Mouse (Mus musculus): ENCODE data around the gene Pagr1b.

Gene Pagr1b

DNA sequence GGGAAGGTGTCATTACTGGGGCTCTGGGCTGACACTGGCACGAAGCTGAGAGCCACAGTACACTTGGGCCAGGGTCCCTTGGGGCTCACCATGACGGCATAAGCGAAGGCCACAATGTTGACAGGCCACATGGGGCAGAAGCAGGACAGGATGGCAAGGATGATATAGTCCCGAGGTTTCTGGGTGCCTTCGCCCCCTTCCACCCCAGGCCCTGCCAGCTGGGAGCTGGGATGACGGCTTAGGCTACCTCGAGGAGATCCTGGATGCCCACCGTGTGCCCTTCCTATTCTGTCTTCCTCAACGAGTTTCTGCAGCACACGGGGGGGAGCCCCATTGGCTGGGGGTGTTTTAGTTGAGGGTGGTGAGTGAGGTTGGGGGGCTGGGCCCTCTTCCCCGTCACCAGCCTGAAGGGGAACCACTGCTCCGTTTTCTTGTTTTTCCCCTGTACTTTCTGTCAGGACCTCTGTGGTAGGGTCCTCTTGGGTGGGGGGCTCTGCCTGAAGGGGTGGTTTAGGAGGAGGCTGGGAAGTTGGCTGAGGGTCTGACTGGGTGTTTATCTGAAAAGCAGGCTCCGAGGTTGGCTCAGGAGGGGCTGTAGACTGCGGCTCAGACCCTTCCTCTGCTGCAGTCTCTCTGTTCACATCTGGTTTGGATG is 3.1 kb upstream of the Pagr1b start:
- DNase-seq (ENCODE audit: low read depth) = no peak

- DNase-seq (ENCODE audit: low read depth) = no peak
Observed at GRCm38 (mm10) chr7:127018416-127019305, 2.4 kb upstream of the Pagr1b start.

GRCm38 (mm10) chr7:127017950-127018345 is 1.7 kb upstream of the Pagr1b start:
- no peak for DNase-seq (ENCODE audit: low read depth)

DNA sequence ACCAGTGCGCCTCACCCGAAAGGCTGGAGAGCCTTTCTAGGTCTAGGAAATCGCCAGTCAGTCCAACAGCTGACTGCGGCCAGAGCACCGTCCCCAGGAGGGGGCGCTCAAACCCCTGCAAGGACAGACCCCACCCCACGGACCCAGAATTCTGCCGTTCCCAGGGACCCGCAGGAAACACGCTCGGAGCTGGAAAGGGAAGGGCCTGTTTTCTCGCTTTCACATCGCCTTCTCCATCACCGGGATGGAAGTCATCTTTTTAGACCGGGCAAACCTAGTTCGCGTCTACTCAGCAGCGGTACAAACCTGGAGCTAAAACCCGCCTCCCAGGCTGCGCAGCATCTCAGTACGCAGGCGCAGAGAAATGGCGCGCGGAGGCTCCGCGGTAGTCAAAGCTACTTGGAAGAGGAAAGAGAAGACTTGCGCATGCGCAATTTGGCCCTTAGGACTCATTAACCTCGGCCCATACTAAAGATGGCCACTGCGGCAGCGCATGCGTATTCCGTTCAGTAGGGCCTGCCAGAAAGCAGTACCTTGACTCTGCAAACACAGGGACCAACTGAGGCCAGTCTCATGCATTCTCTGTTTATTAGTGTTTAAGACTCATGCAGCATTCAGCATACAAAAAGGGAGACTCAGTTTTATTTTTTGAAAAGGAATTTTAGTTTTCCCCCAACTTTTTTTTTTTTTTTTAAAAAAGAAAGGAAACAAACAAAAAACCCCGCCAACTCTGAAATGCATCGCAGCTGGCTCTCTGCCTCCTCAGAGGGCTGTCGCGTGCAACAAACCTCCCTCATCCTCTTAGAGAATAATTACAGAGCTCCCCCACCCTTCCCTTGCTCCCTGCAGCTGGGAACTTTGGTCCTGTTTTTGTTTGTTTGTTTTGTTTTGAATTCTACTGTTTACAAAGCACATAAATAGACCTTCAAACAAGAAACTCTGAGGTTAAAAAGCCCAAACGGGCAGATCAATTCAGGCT is 976 bp upstream of the Pagr1b start, which contains the start of gene Pagr1a:
Pagr1a (minus strand) TSS at position 382 of the 979 bp plus-strand sequence.
- peak; percentile 100 for DNase-seq (ENCODE audit: low read depth)

DNA sequence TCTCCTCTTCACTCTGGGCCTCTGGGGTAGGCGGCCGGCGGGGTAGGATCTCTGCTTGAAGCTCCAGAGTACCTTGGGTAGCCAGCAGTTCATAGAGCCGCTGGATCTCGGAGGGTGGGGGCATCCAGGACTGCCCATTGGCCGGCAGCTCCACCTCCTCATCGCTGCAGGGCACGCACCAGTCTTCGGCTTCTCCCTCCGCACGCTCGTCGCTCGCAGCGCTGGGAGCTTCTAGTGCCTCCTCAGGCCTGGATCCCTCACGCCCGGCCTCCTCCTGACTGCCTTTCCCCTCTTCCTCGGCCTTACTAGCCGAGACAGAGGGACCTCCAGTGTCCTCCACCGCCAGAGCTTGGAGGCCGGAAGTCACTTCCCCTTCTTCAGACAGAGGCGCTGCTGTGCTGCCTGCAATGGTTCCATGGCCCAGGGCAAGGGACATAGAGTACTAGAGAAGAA is 228 bp upstream of the Pagr1b start:
- DNase-seq (ENCODE audit: low read depth) = no peak

DNA sequence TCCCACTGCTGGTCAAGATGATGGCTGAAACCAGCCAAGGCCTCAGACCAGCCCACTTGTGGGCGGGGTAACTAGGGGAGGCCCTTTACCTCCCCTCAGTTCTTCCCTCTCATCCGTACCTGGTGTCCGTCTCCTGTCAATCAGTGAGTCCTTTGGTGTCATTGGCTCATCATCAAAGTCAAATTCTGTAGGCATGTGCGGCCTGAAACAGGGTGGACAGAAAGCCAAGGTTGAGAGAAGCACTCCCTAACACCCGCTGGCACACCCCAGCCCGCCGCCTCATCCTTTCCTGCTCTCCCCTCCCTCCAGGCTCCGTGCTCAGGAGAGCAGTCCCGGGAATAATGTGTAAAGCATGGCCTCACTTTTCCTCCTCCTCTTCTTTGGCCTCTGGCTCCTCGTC is 203 bp downstream of the Pagr1b start:
- DNase-seq (ENCODE audit: low read depth) = no peak

DNA sequence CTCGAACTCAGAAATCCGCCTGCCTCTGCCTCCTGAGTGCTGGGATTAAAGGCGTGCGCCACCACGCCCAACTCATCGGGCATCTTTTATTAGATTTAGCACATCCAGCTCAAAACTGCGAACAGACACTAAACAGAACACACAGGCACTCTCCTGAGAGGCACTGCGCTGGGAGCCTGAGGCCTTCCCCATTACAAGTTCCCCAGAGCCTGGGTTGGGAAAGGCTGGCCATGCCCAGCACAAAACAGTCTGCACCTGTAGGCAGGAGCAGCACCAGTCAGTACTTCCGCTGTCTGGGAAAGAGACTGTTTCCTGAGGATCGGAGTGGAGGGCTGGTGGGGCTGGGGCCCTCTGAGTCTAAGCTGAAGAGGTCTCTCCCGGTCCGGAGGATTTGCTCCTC is 1.3 kb downstream of the Pagr1b start:
- DNase-seq (ENCODE audit: low read depth) = no peak

GRCm38 (mm10) chr7:127014320-127014719 is 2.0 kb downstream of the Pagr1b start, which contains the start of gene Mvp:
TSS of gene Mvp (minus strand) at chr7:127014621.
- peak; percentile 49 for DNase-seq (ENCODE audit: low read depth)

DNA sequence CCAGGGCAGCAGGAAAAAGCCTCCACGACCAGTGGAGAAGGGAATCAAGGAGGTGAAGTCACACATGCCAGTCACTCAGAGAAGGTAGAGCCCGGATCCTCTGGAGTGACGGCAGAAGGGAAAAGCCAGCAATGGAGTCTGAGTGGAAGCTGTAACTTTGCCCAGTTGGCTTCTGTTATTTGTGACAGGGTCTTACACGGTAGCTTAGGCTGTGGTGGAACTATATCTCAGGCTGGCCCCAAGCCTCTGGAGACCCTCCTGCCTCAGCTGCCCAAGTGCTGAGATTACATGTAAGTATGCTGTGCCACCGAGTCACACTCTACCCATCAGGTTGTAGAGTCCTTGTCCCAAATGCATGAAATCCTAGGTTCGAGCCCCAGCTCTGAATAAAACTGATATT is 2.9 kb downstream of the Pagr1b start:
- DNase-seq (ENCODE audit: low read depth) = no peak

DNA sequence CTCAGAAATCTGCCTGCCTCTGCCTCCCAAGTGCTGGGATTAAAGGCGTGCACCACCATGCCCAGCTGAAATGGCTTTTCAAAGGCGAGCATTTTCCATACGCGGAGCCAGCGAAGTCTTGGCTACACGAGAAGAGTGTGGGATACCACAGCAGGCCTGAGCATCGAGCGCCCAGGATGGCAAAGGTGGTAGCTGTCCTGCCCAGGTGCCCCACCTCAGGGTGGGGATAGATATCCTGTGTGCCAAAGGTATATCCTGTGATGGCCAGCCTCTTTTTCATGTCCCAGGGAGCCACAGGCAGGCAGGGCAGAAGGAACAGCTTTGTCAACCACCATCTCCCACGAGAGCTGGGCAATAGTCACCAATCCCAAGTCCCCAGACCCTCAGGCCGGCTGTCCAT is 3.4 kb downstream of the Pagr1b start:
- no peak for DNase-seq (ENCODE audit: low read depth)

- DNase-seq (ENCODE audit: low read depth) = no peak
Observed at GRCm38 (mm10) chr7:127012374-127012773, 3.9 kb downstream of the Pagr1b start.

DNA sequence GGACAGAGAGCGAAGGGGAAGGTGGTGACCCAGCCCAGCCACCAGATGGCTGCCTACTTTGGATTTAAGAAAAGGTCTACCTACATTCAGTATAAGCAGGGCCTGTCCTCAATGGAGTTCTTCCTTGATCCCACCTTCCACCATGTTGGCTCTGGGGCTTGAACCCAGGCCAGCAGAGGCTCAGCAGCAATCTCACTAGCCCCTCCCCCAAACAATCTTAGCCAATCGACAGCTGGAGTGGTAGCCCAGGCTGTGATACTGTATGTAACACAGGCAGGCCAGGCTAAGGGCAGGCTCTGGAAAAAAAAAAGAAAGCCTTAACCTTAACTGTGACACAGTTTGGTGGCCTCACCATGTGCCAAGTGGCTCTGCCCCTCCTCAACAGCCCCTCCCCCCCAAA is 4.6 kb downstream of the Pagr1b start:
- DNase-seq (ENCODE audit: low read depth) = no peak

GRCm38 (mm10) chr7:127011051-127011450 is 5.2 kb downstream of the Pagr1b start:
- no peak for DNase-seq (ENCODE audit: low read depth)

- no peak for DNase-seq (ENCODE audit: low read depth)
Observed at GRCm38 (mm10) chr7:127009307-127010085, 6.8 kb downstream of the Pagr1b start.

DNA sequence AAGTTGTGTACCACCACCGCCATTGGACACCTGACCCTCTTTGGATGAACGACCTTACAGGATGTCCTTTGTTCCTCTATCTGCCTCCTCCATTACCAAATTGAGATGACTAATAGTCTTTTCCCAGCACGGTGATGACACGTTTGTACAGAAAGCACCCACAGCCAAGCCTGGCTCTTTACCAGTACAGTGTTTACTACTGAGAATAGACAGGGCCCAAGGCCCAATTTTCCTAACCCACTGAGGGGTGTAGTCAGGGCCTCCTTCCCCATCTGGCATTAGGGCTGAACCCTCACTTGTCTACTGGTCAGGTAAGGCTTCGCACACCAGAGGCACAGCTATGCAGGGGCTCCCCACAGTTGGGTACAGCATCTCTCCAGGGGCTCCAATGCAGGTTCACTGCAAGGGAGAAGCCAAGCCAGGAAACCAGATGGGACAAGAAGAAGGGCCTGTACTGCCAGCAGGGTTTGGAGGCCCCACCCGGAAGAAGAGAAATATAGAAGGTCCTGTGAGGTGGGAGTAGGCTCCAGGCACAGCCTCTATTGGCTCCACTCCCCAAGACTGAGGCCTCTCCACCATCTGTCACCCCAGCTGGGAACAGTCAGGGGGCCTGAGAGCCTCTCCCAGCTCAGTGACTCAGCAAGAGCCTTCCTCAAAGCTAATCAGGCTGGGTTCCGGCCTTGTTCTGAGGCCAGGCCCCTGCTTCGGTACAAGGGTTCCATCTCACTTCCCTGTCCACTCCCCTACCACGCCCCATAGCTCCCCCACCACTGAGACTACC is 7.9 kb downstream of the Pagr1b start:
- DNase-seq (ENCODE audit: low read depth) = peak; percentile 69

GRCm38 (mm10) chr7:127007313-127008024 is 8.8 kb downstream of the Pagr1b start:
- no peak for DNase-seq (ENCODE audit: low read depth)

GRCm38 (mm10) chr7:127004122-127004875 is 12.0 kb downstream of the Pagr1b start:
- DNase-seq (ENCODE audit: low read depth) = no peak

GRCm38 (mm10) chr7:127003620-127004019 is 12.7 kb downstream of the Pagr1b start:
- no peak for DNase-seq (ENCODE audit: low read depth)

- no peak for DNase-seq (ENCODE audit: low read depth)
Observed at GRCm38 (mm10) chr7:126999568-126999967, 16.7 kb downstream of the Pagr1b start.

Data from c-Kit-positive CD71-negative TER-119-negative erythroid progenitor cells, embryonic 14.5 days (primary cell).